Mouse (Mus musculus) olfactory bulb, adult 2 months (tissue): ENCODE results near the gene St3gal3. TPM values are rescaled to one million over a fixed set of nuclear protein-coding genes. Genes with fewer than 3 reads are reported as not detected.

Experiments
- H3K27ac ChIP-seq: fragments of 200-500 bp; 2 replicates; pipeline ENCODE4 v1.5.1; 2012; ENCODE audit warnings: low read depth, low read length; ENCODE audit not compliant: insufficient read depth
- H3K4me1 ChIP-seq: fragments of 200-500 bp; 2 replicates; pipeline ENCODE4 v1.6.1; 2012; ENCODE audit warnings: low read length; ENCODE audit not compliant: control insufficient read depth, insufficient read depth
- H3K4me3 ChIP-seq: fragments of 200-500 bp; 2 replicates; pipeline ENCODE4 v1.5.1; 2012; ENCODE audit warnings: mild to moderate bottlenecking, low read depth, low read length, moderate library complexity; ENCODE audit not compliant: insufficient read depth
- CTCF ChIP-seq: fragments of 200-500 bp; IDR thresholded peaks from 2 replicates; pipeline ENCODE4 v1.5.1; 2012; ENCODE audit warnings: low read depth, mild to moderate bottlenecking, low read length, moderate library complexity; ENCODE audit not compliant: insufficient read depth
- POLR2A ChIP-seq: fragments of 200-500 bp; IDR thresholded peaks from 2 replicates; pipeline ENCODE4 v1.6.1; 2012; ENCODE audit warnings: mild to moderate bottlenecking, low read depth, low read length, moderate library complexity; ENCODE audit not compliant: insufficient read depth
- WGBS: fragments of 180-500 bp; shearing (Covaris S2); methylation state at CpG from one replicate; pipeline ENCODE4 v1.1.7; 2018; 5-methylcytosine and 5-hydroxymethylcytosine counted together
- polyA plus RNA-seq: library from polyadenylated mRNA; stranded (reverse); fragments of >200 nt; gene quantifications from 2 replicates; pipeline ENCODE4 v1.2.4, GENCODE M21; 2012; ENCODE audit warnings: low replicate concordance; ENCODE audit not compliant: missing spikeins, insufficient read depth, insufficient read length

Gene St3gal3
- polyA plus RNA-seq, 1 experiment: not detected

GRCm38 (mm10) chr4:117915489-117916105 lies 219.1 kb downstream of the St3gal3 start:
- peaks cover 19% of the 10 kb centered on the region for H3K4me1 ChIP-seq
- TF ChIP-seq POLR2A: no peak
- no peak for TF ChIP-seq CTCF
- 1% methylated on average over 19 of the region's 19 CpGs for WGBS
- peak overlapping the region; percentile 17; the same call in 1 of the 2 replicates for H3K27ac ChIP-seq
- H3K4me3 ChIP-seq: peak overlapping the region; percentile 81

- Histone ChIP-seq H3K27ac (peak within 1 kb of the TSS; percentile 92), H3K4me1 (peaks cover 19% of the 10 kb centered on the region), H3K4me3 (peak within 1 kb of the TSS; percentile 81)
- under 1% methylated on average over 61 of the region's 61 CpGs for WGBS
- TF ChIP-seq POLR2A (peak; percentile 85), CTCF (0 out of 2 replicates have a peak, but pooled peaks have one; percentile 2)
These were observed 219.9 kb downstream of the St3gal3 start, which contains the start of gene Ipo13 for GRCm38 (mm10) chr4:117914591-117915442. Gene Ipo13, minus strand, starts transcription at chr4:117914999.

- peak overlapping the region; percentile 81 for H3K4me3 ChIP-seq
- peak overlapping the region; percentile 92 for H3K27ac ChIP-seq
- WGBS: 2% methylated on average over 8 of the region's 8 CpGs
- H3K4me1 ChIP-seq: peaks cover 19% of the 10 kb centered on the region
- TF ChIP-seq POLR2A: no peak
- TF ChIP-seq CTCF: no peak
These were observed 220.7 kb downstream of the St3gal3 start for GRCm38 (mm10) chr4:117914031-117914430.

- H3K4me3 ChIP-seq: peak overlapping the region; percentile 81
- H3K27ac ChIP-seq: peak overlapping the region; percentile 92
- H3K4me1 ChIP-seq: peaks cover 19% of the 10 kb centered on the region
- TF ChIP-seq POLR2A (no peak), CTCF (no peak)
- 16% methylated on average over 3 of the region's 3 CpGs for WGBS
These were observed 221.3 kb downstream of the St3gal3 start for GRCm38 (mm10) chr4:117913421-117913820.

- Histone ChIP-seq H3K4me1 (peaks cover 21% of the 10 kb centered on the region), H3K27ac (peak overlapping the region; percentile 92), H3K4me3 (peak overlapping the region; percentile 81)
- WGBS: 17% methylated on average over 7 of the region's 7 CpGs
- TF ChIP-seq CTCF: no peak
- TF ChIP-seq POLR2A: no peak
These were observed 221.9 kb downstream of the St3gal3 start for GRCm38 (mm10) chr4:117912685-117913273.

GRCm38 (mm10) chr4:117912131-117912561 lies 222.6 kb downstream of the St3gal3 start:
- TF ChIP-seq POLR2A: no peak
- no peak for TF ChIP-seq CTCF
- peak overlapping the region; percentile 81 for H3K4me3 ChIP-seq
- 48% methylated on average over 13 of the region's 13 CpGs for WGBS
- peaks cover 21% of the 10 kb centered on the region for H3K4me1 ChIP-seq
- H3K27ac ChIP-seq: peak overlapping the region; percentile 92

GRCm38 (mm10) chr4:117908834-117909453 lies 225.8 kb downstream of the St3gal3 start:
- peaks cover 37% of the 10 kb centered on the region for H3K4me1 ChIP-seq
- WGBS: 13% methylated on average over 8 of the region's 8 CpGs
- peak overlapping the region; percentile 53 for H3K4me3 ChIP-seq
- peak; percentile 58; the same call in 1 of the 2 replicates for TF ChIP-seq POLR2A
- TF ChIP-seq CTCF: no peak
- H3K27ac ChIP-seq: peak overlapping the region; percentile 97

GRCm38 (mm10) chr4:117906196-117906595 lies 228.5 kb downstream of the St3gal3 start:
- H3K4me1 ChIP-seq: peaks cover 18% of the 10 kb centered on the region; the same call in 1 of the 2 replicates
- WGBS: 62% methylated on average over 3 of the region's 3 CpGs
- H3K4me3 ChIP-seq: no peak overlapping the region
- peak overlapping the region; percentile 42; the same call in 1 of the 2 replicates for H3K27ac ChIP-seq
- TF ChIP-seq POLR2A (no peak), CTCF (no peak)
